Mouse (Mus musculus): ENCODE measurements around the gene Ppp1r35. TPM values are rescaled to one million over a fixed set of nuclear protein-coding genes. Genes with fewer than 3 reads are reported as not detected.

Gene Ppp1r35
- polyA plus RNA-seq, 1 experiment from 2014 or later, result 61.4 TPM

- Histone ChIP-seq H3K9ac (ENCODE audit: low read length) (no peak overlapping the region), H3K9me3 (ENCODE audit: control insufficient read depth, low read length) (no peaks in the 10 kb centered on the region)
Observed at GRCm38 (mm10) chr5:137822602-137823001, 44.0 kb downstream of the Ppp1r35 start.

GRCm38 (mm10) chr5:137823455-137824045, 44.9 kb downstream of the Ppp1r35 start:
- Histone ChIP-seq H3K27me3 (ENCODE audit: control insufficient read depth, insufficient read depth, low read length) (no peaks in the 10 kb centered on the region), H3K4me1 (ENCODE audit: control insufficient read depth, insufficient read depth, low read length) (no peaks in the 10 kb centered on the region), H3K27ac (replicated peaks; ENCODE audit: low read depth, low read length) (no peak overlapping the region), H3K4me2 (ENCODE audit: low read depth, severe bottlenecking) (no peak overlapping the region), H3K36me3 (ENCODE audit: control insufficient read depth, insufficient read depth, low read length) (no peaks in the 10 kb centered on the region), H3K9me3 (ENCODE audit: control insufficient read depth, low read length) (no peaks in the 10 kb centered on the region), H3K9ac (ENCODE audit: low read length) (no peak overlapping the region), H3K4me3 (ENCODE audit: low read depth, low read length) (no peak overlapping the region)
- DNase-seq (ENCODE audit: low spot score), result no peak
- WGBS, result 87% methylated on average over 6 of the region's 6 CpGs
- ATAC-seq (ENCODE audit: insufficient number of reproducible peaks, low FRiP score, low TSS enrichment, low read depth), result no peak

More at GRCm38 (mm10) chr5:137822602-137823001, 44.0 kb downstream of the Ppp1r35 start:
- Histone ChIP-seq H3K27ac (replicated peaks; ENCODE audit: low read depth, low read length) (no peak overlapping the region), H3K4me1 (ENCODE audit: control insufficient read depth, insufficient read depth, low read length) (no peaks in the 10 kb centered on the region), H3K4me3 (ENCODE audit: low read depth, low read length) (no peak overlapping the region), H3K27me3 (ENCODE audit: control insufficient read depth, insufficient read depth, low read length) (no peaks in the 10 kb centered on the region), H3K36me3 (ENCODE audit: control insufficient read depth, insufficient read depth, low read length) (no peaks in the 10 kb centered on the region), H3K4me2 (ENCODE audit: low read depth, severe bottlenecking) (no peak overlapping the region)
- WGBS, result 86% methylated on average over 1 of the region's 1 CpGs
- DNase-seq (ENCODE audit: low spot score), result no peak
- ATAC-seq (ENCODE audit: insufficient number of reproducible peaks, low FRiP score, low TSS enrichment, low read depth), result no peak

- ATAC-seq (ENCODE audit: insufficient number of reproducible peaks, low FRiP score, low TSS enrichment, low read depth) (no peak), DNase-seq (ENCODE audit: low spot score) (no peak)
- Histone ChIP-seq H3K4me1 (ENCODE audit: control insufficient read depth, insufficient read depth, low read length) (no peaks in the 10 kb centered on the region), H3K27me3 (ENCODE audit: control insufficient read depth, insufficient read depth, low read length) (no peaks in the 10 kb centered on the region), H3K36me3 (ENCODE audit: control insufficient read depth, insufficient read depth, low read length) (no peaks in the 10 kb centered on the region), H3K9ac (ENCODE audit: low read length) (no peak overlapping the region), H3K4me3 (ENCODE audit: low read depth, low read length) (no peak overlapping the region), H3K4me2 (ENCODE audit: low read depth, severe bottlenecking) (no peak overlapping the region), H3K9me3 (ENCODE audit: control insufficient read depth, low read length) (no peaks in the 10 kb centered on the region), H3K27ac (replicated peaks; ENCODE audit: low read depth, low read length) (no peak overlapping the region)
- WGBS, result 89% methylated on average over 3 of the region's 3 CpGs
Observed at GRCm38 (mm10) chr5:137825030-137825429, 46.4 kb downstream of the Ppp1r35 start.

- H3K9ac ChIP-seq (ENCODE audit: low read length), result no peak overlapping the region
Observed at GRCm38 (mm10) chr5:137825971-137826370, 47.3 kb downstream of the Ppp1r35 start.

GRCm38 (mm10) chr5:137826421-137826820, 47.8 kb downstream of the Ppp1r35 start:
- H3K4me2 ChIP-seq (ENCODE audit: low read depth, severe bottlenecking), result no peak overlapping the region
- no peaks in the 10 kb centered on the region for H3K36me3 ChIP-seq (ENCODE audit: control insufficient read depth, insufficient read depth, low read length)
- no peak overlapping the region for H3K4me3 ChIP-seq (ENCODE audit: low read depth, low read length)
- no peaks in the 10 kb centered on the region for H3K4me1 ChIP-seq (ENCODE audit: control insufficient read depth, insufficient read depth, low read length)
- H3K9ac ChIP-seq (ENCODE audit: low read length), result no peak overlapping the region
- no peak overlapping the region for H3K27ac ChIP-seq (replicated peaks; ENCODE audit: low read depth, low read length)
- ATAC-seq (ENCODE audit: insufficient number of reproducible peaks, low FRiP score, low TSS enrichment, low read depth) (no peak), DNase-seq (ENCODE audit: low spot score) (no peak)
- H3K9me3 ChIP-seq (ENCODE audit: control insufficient read depth, low read length), result no peaks in the 10 kb centered on the region
- 43% methylated on average over 6 of the region's 7 CpGs for WGBS
- H3K27me3 ChIP-seq (ENCODE audit: control insufficient read depth, insufficient read depth, low read length), result no peaks in the 10 kb centered on the region

More at GRCm38 (mm10) chr5:137825971-137826370, 47.3 kb downstream of the Ppp1r35 start:
- Histone ChIP-seq H3K4me2 (ENCODE audit: low read depth, severe bottlenecking) (no peak overlapping the region), H3K9me3 (ENCODE audit: control insufficient read depth, low read length) (no peaks in the 10 kb centered on the region), H3K36me3 (ENCODE audit: control insufficient read depth, insufficient read depth, low read length) (no peaks in the 10 kb centered on the region), H3K27me3 (ENCODE audit: control insufficient read depth, insufficient read depth, low read length) (no peaks in the 10 kb centered on the region), H3K27ac (replicated peaks; ENCODE audit: low read depth, low read length) (no peak overlapping the region), H3K4me3 (ENCODE audit: low read depth, low read length) (no peak overlapping the region), H3K4me1 (ENCODE audit: control insufficient read depth, insufficient read depth, low read length) (no peaks in the 10 kb centered on the region)
- WGBS, result 82% methylated on average over 2 of the region's 2 CpGs
- DNase-seq (ENCODE audit: low spot score) (no peak), ATAC-seq (ENCODE audit: insufficient number of reproducible peaks, low FRiP score, low TSS enrichment, low read depth) (no peak)

GRCm38 (mm10) chr5:137828694-137829093, 50.0 kb downstream of the Ppp1r35 start:
- no peak overlapping the region for H3K27ac ChIP-seq (replicated peaks; ENCODE audit: low read depth, low read length)
- H3K4me1 ChIP-seq (ENCODE audit: control insufficient read depth, insufficient read depth, low read length), result no peaks in the 10 kb centered on the region
- no peaks in the 10 kb centered on the region for H3K27me3 ChIP-seq (ENCODE audit: control insufficient read depth, insufficient read depth, low read length)
- H3K4me2 ChIP-seq (ENCODE audit: low read depth, severe bottlenecking), result no peak overlapping the region
- H3K9me3 ChIP-seq (ENCODE audit: control insufficient read depth, low read length), result no peaks in the 10 kb centered on the region
- no peak overlapping the region for H3K9ac ChIP-seq (ENCODE audit: low read length)
- no peak overlapping the region for H3K4me3 ChIP-seq (ENCODE audit: low read depth, low read length)
- H3K36me3 ChIP-seq (ENCODE audit: control insufficient read depth, insufficient read depth, low read length), result no peaks in the 10 kb centered on the region
- no peak for DNase-seq (ENCODE audit: low spot score)
- WGBS, result 87% methylated on average over 6 of the region's 6 CpGs
- ATAC-seq (ENCODE audit: insufficient number of reproducible peaks, low FRiP score, low TSS enrichment, low read depth), result no peak

Other genes starting within 250 kb of the Ppp1r35 start
- 0.54 and 0.67 TPM in 2 replicates for gene Epo, start 245.6 kb upstream of the Ppp1r35 start, polyA plus RNA-seq (2014; fragmentation: Nextera tagmentation; extraction: Ambion mirVana)
- 352 and 360 TPM in 2 replicates for gene Gnb2, start 245.3 kb upstream of the Ppp1r35 start, polyA plus RNA-seq (2014; fragmentation: Nextera tagmentation; extraction: Ambion mirVana)
- not detected in 2 replicates for gene Actl6b, start 225.3 kb upstream of the Ppp1r35 start, polyA plus RNA-seq (2014; fragmentation: Nextera tagmentation; extraction: Ambion mirVana)
- 0.67 and 0.84 TPM in 2 replicates for gene Tfr2, start 209.0 kb upstream of the Ppp1r35 start, polyA plus RNA-seq (2014; fragmentation: Nextera tagmentation; extraction: Ambion mirVana)
- gene Mospd3, start 177.8 kb upstream of the Ppp1r35 start, polyA plus RNA-seq (2014; fragmentation: Nextera tagmentation; extraction: Ambion mirVana), result 20.4 and 21.4 TPM in 2 replicates
- gene Pcolce, start 165.1 kb upstream of the Ppp1r35 start, polyA plus RNA-seq (2014; fragmentation: Nextera tagmentation; extraction: Ambion mirVana), result 150 TPM in 2 replicates
- 0.11 and 0.24 TPM in 2 replicates for gene Fbxo24, start 149.8 kb upstream of the Ppp1r35 start, polyA plus RNA-seq (2014; fragmentation: Nextera tagmentation; extraction: Ambion mirVana)
- gene Lrch4, start 149.7 kb upstream of the Ppp1r35 start, polyA plus RNA-seq (2014; fragmentation: Nextera tagmentation; extraction: Ambion mirVana), result 31.1 and 35.3 TPM in 2 replicates
- gene Gm20605, start 149.7 kb upstream of the Ppp1r35 start, polyA plus RNA-seq (2014; fragmentation: Nextera tagmentation; extraction: Ambion mirVana), result 6.5 and 11.5 TPM in 2 replicates
- 8.2 and 9.2 TPM in 2 replicates for gene Sap25, start 137.5 kb upstream of the Ppp1r35 start, polyA plus RNA-seq (2014; fragmentation: Nextera tagmentation; extraction: Ambion mirVana)
- gene Irs3, start 133.1 kb upstream of the Ppp1r35 start, polyA plus RNA-seq (2014; fragmentation: Nextera tagmentation; extraction: Ambion mirVana), result 0.31 and 0.47 TPM in 2 replicates
- 14.1 and 15.4 TPM in 2 replicates for gene Agfg2, start 94.1 kb upstream of the Ppp1r35 start, polyA plus RNA-seq (2014; fragmentation: Nextera tagmentation; extraction: Ambion mirVana)
- gene Nyap1, start 37.2 kb upstream of the Ppp1r35 start, polyA plus RNA-seq (2014; fragmentation: Nextera tagmentation; extraction: Ambion mirVana), result 1.2 and 1.8 TPM in 2 replicates
- gene Tsc22d4, start 33.1 kb upstream of the Ppp1r35 start, polyA plus RNA-seq (2014; fragmentation: Nextera tagmentation; extraction: Ambion mirVana), result 96.0 and 101 TPM in 2 replicates
- 12.0 and 12.2 TPM in 2 replicates for gene Mepce, start 8.8 kb downstream of the Ppp1r35 start, polyA plus RNA-seq (2014; fragmentation: Nextera tagmentation; extraction: Ambion mirVana)
- 19.6 and 20.1 TPM in 2 replicates for gene Zcwpw1, start 8.9 kb downstream of the Ppp1r35 start, polyA plus RNA-seq (2014; fragmentation: Nextera tagmentation; extraction: Ambion mirVana)
- gene Pilra, start 57.4 kb downstream of the Ppp1r35 start, polyA plus RNA-seq (2014; fragmentation: Nextera tagmentation; extraction: Ambion mirVana), result 0.24 and 0.43 TPM in 2 replicates
- gene Pilrb1, start 79.3 kb downstream of the Ppp1r35 start, polyA plus RNA-seq (2014; fragmentation: Nextera tagmentation; extraction: Ambion mirVana), result 0.13 TPM in 1 of 2 replicates, not detected in the other
- gene Pilrb2, start 93.0 kb downstream of the Ppp1r35 start, polyA plus RNA-seq (2014; fragmentation: Nextera tagmentation; extraction: Ambion mirVana), result not detected in 2 replicates
- gene Cyp3a13, start 142.8 kb downstream of the Ppp1r35 start, polyA plus RNA-seq (2014; fragmentation: Nextera tagmentation; extraction: Ambion mirVana), result not detected in 2 replicates
- gene Gjc3, start 184.2 kb downstream of the Ppp1r35 start, polyA plus RNA-seq (2014; fragmentation: Nextera tagmentation; extraction: Ambion mirVana), result 0.14 TPM in 1 of 2 replicates, not detected in the other
- not detected in 2 replicates for gene Azgp1, start 202.7 kb downstream of the Ppp1r35 start, polyA plus RNA-seq (2014; fragmentation: Nextera tagmentation; extraction: Ambion mirVana)
- not detected in 2 replicates for gene Smok3a, start 242.4 kb downstream of the Ppp1r35 start, polyA plus RNA-seq (2014; fragmentation: Nextera tagmentation; extraction: Ambion mirVana)
- not detected in 2 replicates for gene Smok3b, start 242.6 kb downstream of the Ppp1r35 start, polyA plus RNA-seq (2014; fragmentation: Nextera tagmentation; extraction: Ambion mirVana)

Measured in limb, embryonic 11.5 days (tissue).